ENCODE assay signal across 9 mouse cellular contexts in the genomic region with DNA sequence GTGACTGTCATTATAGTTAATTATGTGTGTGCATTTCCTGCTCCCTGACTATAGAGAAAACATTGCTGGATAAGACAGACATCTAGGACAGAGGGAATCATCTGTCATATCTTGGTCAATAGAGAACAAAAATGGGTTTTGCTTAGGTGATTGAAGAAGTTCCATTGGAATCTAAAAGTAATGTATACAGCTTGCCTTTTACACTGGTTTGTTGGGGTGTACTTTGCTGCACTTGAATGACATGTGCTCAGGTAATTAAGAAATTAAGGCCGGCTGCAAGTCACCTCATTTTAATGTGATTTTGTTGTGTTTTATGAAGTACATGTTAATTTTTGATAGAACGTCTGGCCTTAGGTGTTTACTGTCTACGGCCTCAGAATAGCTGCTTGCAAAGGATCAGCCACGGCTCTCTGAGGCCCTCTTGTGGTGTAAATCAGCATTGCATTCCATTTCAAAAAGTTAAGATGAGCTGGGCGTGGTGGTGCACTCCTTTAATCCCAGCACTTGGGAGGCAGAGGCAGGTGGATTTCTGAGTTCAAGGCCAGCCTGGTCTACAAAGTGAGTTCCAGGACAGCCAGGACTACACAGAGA. TPM values are rescaled to one million over a fixed set of nuclear protein-coding genes. Genes with fewer than 3 reads are reported as not detected.
DNase-seq lines count a peak whose midpoint lies in the region; ATAC-seq and TF ChIP-seq lines count a peak whose summit lies in the region.
"Had no signal": no experiment of that assay in that cellular context is flagged by ENCODE, and none has a peak within 500 bp of the region (broad histone marks: within the 10 kb centered on the region; RNA-seq: fewer than 3 reads in every experiment).

No protein-coding gene starts in this region.

- no peak overlapping the region for H3K27ac ChIP-seq in forebrain, embryonic 11.5 days (ENCODE audit: low read depth, low read length)
- H3K27ac ChIP-seq in lung, postnatal 0 days (ENCODE audit: low read length), result no peak overlapping the region
- H3K27ac ChIP-seq: liver, embryonic 15.5 days had no signal

- peak; percentile 90 for TF ChIP-seq CTCF in G1E (IDR thresholded peaks at IDR 0.05; ENCODE audit: low read depth, low read length)
- TF ChIP-seq CTCF in lung, postnatal 0 days (IDR thresholded peaks at IDR 0.05), result peak; percentile 95

- H3K9me3 ChIP-seq in G1E (replicated peaks), result no peaks in the 10 kb centered on the region
- H3K9me3 ChIP-seq in forebrain, embryonic 11.5 days (ENCODE audit: control insufficient read depth, low read length), result no peaks in the 10 kb centered on the region
- no peaks in the 10 kb centered on the region for H3K9me3 ChIP-seq in lung, postnatal 0 days (ENCODE audit: low read length)
- H3K9me3 ChIP-seq: liver, embryonic 15.5 days had no signal

- ATAC-seq in G1E (ENCODE audit: extremely low read depth, insufficient number of reproducible peaks, low FRiP score, poor library complexity, severe bottlenecking), result peak; percentile 34; the same call in 1 of the 2 replicates
- ATAC-seq in forebrain, embryonic 11.5 days (replicated peaks; ENCODE audit: low FRiP score), result 0 out of 2 replicates have a peak, but pooled peaks have one; percentile 42
- peak; percentile 78 to 90; a peak in 3 of 4 replicates for ATAC-seq in hematopoietic stem cell, adult 5-6 weeks (replicated peaks in 1 of 2; ENCODE audit: insufficient read depth in 1 of 2, low FRiP score in 2 of 2, low TSS enrichment in 1 of 2, low read depth in 1 of 2, poor library complexity in 2 of 2, severe bottlenecking in 2 of 2)
- 0 out of 2 replicates have a peak, but pooled peaks have one; percentile 35 for ATAC-seq in lung, postnatal 0 days

- no peak for TF ChIP-seq EP300 in lung, postnatal 0 days (IDR thresholded peaks at IDR 0.05)

- no peak overlapping the region for H3K4me3 ChIP-seq in G1E (ENCODE audit: low read depth, low read length)
- H3K4me3 ChIP-seq in forebrain, embryonic 11.5 days (ENCODE audit: low read depth, low read length), result no peak overlapping the region
- no peak overlapping the region for H3K4me3 ChIP-seq in lung, postnatal 0 days (ENCODE audit: low read depth, low read length)
- H3K4me3 ChIP-seq: liver, embryonic 15.5 days had no signal

- no peaks in the 10 kb centered on the region for H3K27me3 ChIP-seq in G1E (ENCODE audit: insufficient read depth, low read length)
- no peaks in the 10 kb centered on the region for H3K27me3 ChIP-seq in forebrain, embryonic 11.5 days (ENCODE audit: control insufficient read depth, insufficient read depth, low read length)
- no peaks in the 10 kb centered on the region for H3K27me3 ChIP-seq in lung, postnatal 0 days (replicated peaks; ENCODE audit: insufficient read depth, low read length)
- H3K27me3 ChIP-seq: liver, embryonic 15.5 days had no signal

- H3K36me3 ChIP-seq in G1E (replicated peaks), result peaks cover 75% of the 10 kb centered on the region
- H3K36me3 ChIP-seq in forebrain, embryonic 11.5 days (ENCODE audit: control insufficient read depth, insufficient read depth, low read length), result no peaks in the 10 kb centered on the region
- peaks cover 22% of the 10 kb centered on the region for H3K36me3 ChIP-seq in lung, postnatal 0 days (ENCODE audit: insufficient read depth, low read length)

- no peak overlapping the region for H3K9ac ChIP-seq in forebrain, embryonic 11.5 days (ENCODE audit: low read length)
- no peak overlapping the region for H3K9ac ChIP-seq in lung, postnatal 0 days (replicated peaks; ENCODE audit: low read depth)
- H3K9ac ChIP-seq: liver, embryonic 15.5 days had no signal

- no peak overlapping the region for H3K4me2 ChIP-seq in forebrain, embryonic 11.5 days (ENCODE audit: low read depth, low read length, severe bottlenecking)
- H3K4me2 ChIP-seq in lung, postnatal 0 days (replicated peaks; ENCODE audit: low read depth, low read length), result no peak overlapping the region
- H3K4me2 ChIP-seq: liver, embryonic 15.5 days had no signal

- WGBS in forebrain, embryonic 11.5 days, result 18% methylated on average over 5 of the region's 5 CpGs
- WGBS in lung, postnatal 0 days, result 9% methylated on average over 5 of the region's 5 CpGs

- peak; percentile 22 for DNase-seq in G1E (ENCODE audit: low spot score)
- DNase-seq in c-Kit-negative CD71-positive TER-119-positive erythroid progenitor cells, embryonic 14.5 days (ENCODE audit: low read depth, low spot score), result peak; percentile 57
- peak; percentile 77 for DNase-seq in forebrain, embryonic 11.5 days (ENCODE audit: low spot score)
- DNase-seq in layer of hippocampus, adult 18-20 months (ENCODE audit: low spot score in 2 of 2), result peak; percentile 68 to 92
- peak; percentile 63 for DNase-seq in lung, postnatal 0 days (ENCODE audit: low spot score)
- DNase-seq in ovary, postnatal 36 days (ENCODE audit: low spot score), result peak; percentile 37
- peak; percentile 82 for DNase-seq in thymus, postnatal 25 days

- H3K4me1 ChIP-seq in G1E (ENCODE audit: insufficient read depth, low read depth, low read length), result no peaks in the 10 kb centered on the region
- H3K4me1 ChIP-seq in forebrain, embryonic 11.5 days (replicated peaks; ENCODE audit: control insufficient read depth, insufficient read depth, low read length), result no peaks in the 10 kb centered on the region
- H3K4me1 ChIP-seq in lung, postnatal 0 days (ENCODE audit: insufficient read depth, low read depth, low read length), result no peaks in the 10 kb centered on the region
- H3K4me1 ChIP-seq: liver, embryonic 15.5 days had no signal

RNA-seq across cellular contexts. Expression of a gene that starts 36.5 kb away (rescaled TPM):
- total RNA-seq in G1E (2014; fragmentation: Nextera tagmentation) (15.4 and 22.2 TPM in 2 replicates), G1E (2017) (11.7 and 12.0 TPM in 2 replicates)
- polyA plus RNA-seq in G1E (2012), result 1.8 and 1.9 TPM in 2 replicates
- 9.8 and 11.0 TPM in 2 replicates for polyA plus RNA-seq in forebrain, embryonic 11.5 days (2014; fragmentation: Nextera tagmentation; extraction: Ambion mirVana)
- 16.6 and 17.0 TPM in 2 replicates for total RNA-seq in hematopoietic stem cell, adult 5-6 weeks (2017)
- total RNA-seq in layer of hippocampus, adult 18-20 months (2021), result 10 to 100 TPM; 21.9 to 22.2 TPM
- 8.6 and 8.9 TPM in 2 replicates for polyA plus RNA-seq in lung, postnatal 0 days (2015; fragmentation: Nextera tagmentation; extraction: Ambion mirVana)

RNA-seq across cellular contexts. Expression of a gene that starts 37.9 kb away (rescaled TPM):
- not detected in 2 replicates for total RNA-seq in G1E (2014; fragmentation: Nextera tagmentation)
- total RNA-seq in G1E (2017), result 0.22 TPM in 1 of 2 replicates, not detected in the other
- polyA plus RNA-seq in G1E (2012), result not detected in 2 replicates
- polyA plus RNA-seq in forebrain, embryonic 11.5 days (2014; fragmentation: Nextera tagmentation; extraction: Ambion mirVana), result not detected in 2 replicates
- total RNA-seq in hematopoietic stem cell, adult 5-6 weeks (2017), result not detected in 2 replicates
- not detected for total RNA-seq in layer of hippocampus, adult 18-20 months (2021)
- polyA plus RNA-seq in lung, postnatal 0 days (2015; fragmentation: Nextera tagmentation; extraction: Ambion mirVana), result not detected in 2 replicates
- polyA plus RNA-seq: liver, embryonic 15.5 days had no signal

Comparison
In these comparisons a context has a peak if more than half of its experiments do, and no peak if none do; other contexts are left out.
1. ATAC-seq: peak in every context shown above with its lines; median percentile 84 in hematopoietic stem cell, adult 5-6 weeks; 42 in forebrain, embryonic 11.5 days; 35 in lung, postnatal 0 days; 34 in G1E.
2. DNase-seq: peak in every context shown above with its lines; median percentile 82 in thymus, postnatal 25 days; 80 in layer of hippocampus, adult 18-20 months; 77 in forebrain, embryonic 11.5 days; 63 in lung, postnatal 0 days; 57 in c-Kit-negative CD71-positive TER-119-positive erythroid progenitor cells, embryonic 14.5 days; 37 in ovary, postnatal 36 days; 22 in G1E.